Mouse (Mus musculus): ENCODE measurements around the gene Olfr986. TPM values are rescaled to one million over a fixed set of nuclear protein-coding genes. Genes with fewer than 3 reads are reported as not detected.

Gene Olfr986
- polyA plus RNA-seq, 1 experiment = not detected

DNA sequence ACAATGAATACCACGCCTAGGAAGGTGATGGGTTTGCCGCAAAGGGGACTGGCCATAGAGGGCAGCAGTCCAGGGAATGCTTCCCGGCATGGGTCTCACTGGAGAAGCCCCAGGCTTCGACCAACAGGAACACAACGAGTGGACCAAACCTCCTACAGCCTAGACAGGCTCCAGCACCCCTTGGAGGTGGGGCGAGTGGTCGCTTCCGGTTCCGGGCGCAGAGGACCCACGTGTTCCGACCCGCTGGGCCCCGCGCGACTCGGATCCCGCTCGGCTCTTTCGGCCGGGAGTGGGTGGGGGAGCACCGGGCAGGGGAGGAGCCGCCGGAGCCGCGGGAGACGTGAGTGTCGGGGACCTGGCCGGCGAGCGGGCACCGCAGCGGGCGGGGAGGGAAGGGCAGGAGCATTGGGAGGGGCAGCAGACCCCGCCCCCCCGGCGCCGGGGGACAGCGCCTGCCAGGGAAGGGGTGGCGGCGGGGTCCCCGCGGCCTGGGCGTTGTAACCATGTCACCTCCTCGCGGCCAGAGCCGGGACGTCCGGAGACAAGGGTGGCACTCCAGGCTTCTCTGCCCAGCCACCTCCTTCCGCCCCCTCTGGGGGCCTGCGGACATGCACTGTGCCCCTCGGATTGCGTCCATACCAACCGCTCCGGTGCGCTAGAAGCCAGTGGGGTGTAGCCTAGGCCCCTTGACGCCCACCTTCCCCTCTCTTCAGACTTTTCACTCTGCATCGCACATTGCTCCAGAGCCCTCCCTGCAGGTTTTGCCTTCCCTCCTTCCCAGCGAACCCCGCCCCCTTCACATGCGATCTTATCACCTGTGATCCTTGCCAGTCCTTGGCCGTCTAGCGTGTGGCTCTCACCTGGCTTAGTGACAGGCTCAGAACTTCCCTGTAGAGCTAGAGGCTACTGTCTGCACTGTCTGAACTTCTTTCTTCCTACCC, 11.6 kb downstream of the Olfr986 start, which contains the start of gene Zfp202:
Gene Zfp202 (plus strand): TSS at position 219 of the 941 bp plus-strand sequence.
- TF ChIP-seq POLR2A (IDR thresholded peaks at IDR 0.05; ENCODE audit: extremely low read depth, insufficient read depth, low read length) = peak; percentile 81
- no peak for TF ChIP-seq CTCF (IDR thresholded peaks at IDR 0.05; ENCODE audit: extremely low read depth, insufficient read depth, low read length)
- H3K4me3 ChIP-seq (ENCODE audit: insufficient read depth, low read length) = peak within 1 kb of the TSS; percentile 87
- H3K4me1 ChIP-seq (ENCODE audit: control insufficient read depth, insufficient read depth, low read length) = no peaks in the 10 kb centered on the region; the same call in 1 of the 2 replicates
- H3K27ac ChIP-seq (ENCODE audit: insufficient read depth, low read length) = peak within 1 kb of the TSS; percentile 8; the same call in 1 of the 2 replicates

- H3K4me3 ChIP-seq (ENCODE audit: insufficient read depth, low read length) = no peak overlapping the region
- no peaks in the 10 kb centered on the region; the same call in 1 of the 2 replicates for H3K4me1 ChIP-seq (ENCODE audit: control insufficient read depth, insufficient read depth, low read length)
- TF ChIP-seq CTCF (IDR thresholded peaks at IDR 0.05; ENCODE audit: extremely low read depth, insufficient read depth, low read length) (no peak), POLR2A (IDR thresholded peaks at IDR 0.05; ENCODE audit: extremely low read depth, insufficient read depth, low read length) (no peak)
- H3K27ac ChIP-seq (ENCODE audit: insufficient read depth, low read length) = no peak overlapping the region
These were observed 15.3 kb downstream of the Olfr986 start for GRCm38 (mm10) chr9:40195981-40196380.

DNA sequence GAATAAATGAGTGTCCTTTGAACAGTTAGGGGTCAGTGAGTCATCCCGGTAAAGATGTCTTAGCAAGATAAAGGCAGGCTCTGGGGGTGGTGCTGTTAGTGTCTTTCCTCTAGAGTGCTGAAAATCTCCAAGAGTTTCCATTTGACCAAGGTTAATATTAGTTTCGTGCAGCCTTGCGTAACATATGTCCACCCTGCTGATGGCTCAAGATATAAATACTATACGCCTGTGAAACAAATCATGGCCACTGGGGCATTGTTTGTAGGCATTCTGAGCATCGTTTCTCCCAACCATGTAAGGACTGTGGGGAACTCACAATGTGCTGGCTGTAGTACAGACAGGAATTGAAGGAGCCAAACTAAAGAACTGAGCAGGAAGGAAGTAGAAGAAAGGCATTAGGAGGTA, 25.8 kb downstream of the Olfr986 start:
- TF ChIP-seq CTCF (IDR thresholded peaks at IDR 0.05; ENCODE audit: extremely low read depth, insufficient read depth, low read length) = no peak
- TF ChIP-seq POLR2A (IDR thresholded peaks at IDR 0.05; ENCODE audit: extremely low read depth, insufficient read depth, low read length) = no peak
- Histone ChIP-seq H3K4me1 (ENCODE audit: control insufficient read depth, insufficient read depth, low read length) (no peaks in the 10 kb centered on the region), H3K4me3 (ENCODE audit: insufficient read depth, low read length) (no peak overlapping the region), H3K27ac (ENCODE audit: insufficient read depth, low read length) (no peak overlapping the region)

DNA sequence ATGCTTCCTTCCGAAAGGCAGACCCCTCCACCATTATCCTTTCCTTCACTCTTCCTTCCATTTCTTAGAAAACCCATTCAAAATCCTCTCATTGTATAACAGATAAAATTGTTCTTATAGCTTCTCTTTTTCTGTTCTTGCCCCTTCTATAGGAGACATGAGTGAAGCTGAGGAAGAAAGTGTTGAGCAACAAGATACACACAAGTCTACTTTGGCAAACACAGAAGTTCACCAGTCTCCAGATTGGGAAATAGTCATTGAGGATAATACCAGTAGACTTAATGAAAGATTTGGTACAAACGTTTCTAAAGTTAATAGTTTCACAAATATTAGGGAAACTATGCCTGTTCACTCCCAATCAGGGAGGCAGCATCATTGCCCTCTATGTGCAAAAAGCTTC, 30.0 kb downstream of the Olfr986 start:
- H3K4me3 ChIP-seq (ENCODE audit: insufficient read depth, low read length) = no peak overlapping the region
- TF ChIP-seq POLR2A (IDR thresholded peaks at IDR 0.05; ENCODE audit: extremely low read depth, insufficient read depth, low read length) (no peak), CTCF (IDR thresholded peaks at IDR 0.05; ENCODE audit: extremely low read depth, insufficient read depth, low read length) (no peak)
- no peak overlapping the region for H3K27ac ChIP-seq (ENCODE audit: insufficient read depth, low read length)
- no peaks in the 10 kb centered on the region for H3K4me1 ChIP-seq (ENCODE audit: control insufficient read depth, insufficient read depth, low read length)

GRCm38 (mm10) chr9:40214058-40214457, 33.3 kb downstream of the Olfr986 start:
- Histone ChIP-seq H3K27ac (ENCODE audit: insufficient read depth, low read length) (no peak overlapping the region), H3K4me1 (ENCODE audit: control insufficient read depth, insufficient read depth, low read length) (no peaks in the 10 kb centered on the region), H3K4me3 (ENCODE audit: insufficient read depth, low read length) (no peak overlapping the region)
- no peak for TF ChIP-seq CTCF (IDR thresholded peaks at IDR 0.05; ENCODE audit: extremely low read depth, insufficient read depth, low read length)
- no peak for TF ChIP-seq POLR2A (IDR thresholded peaks at IDR 0.05; ENCODE audit: extremely low read depth, insufficient read depth, low read length)

DNA sequence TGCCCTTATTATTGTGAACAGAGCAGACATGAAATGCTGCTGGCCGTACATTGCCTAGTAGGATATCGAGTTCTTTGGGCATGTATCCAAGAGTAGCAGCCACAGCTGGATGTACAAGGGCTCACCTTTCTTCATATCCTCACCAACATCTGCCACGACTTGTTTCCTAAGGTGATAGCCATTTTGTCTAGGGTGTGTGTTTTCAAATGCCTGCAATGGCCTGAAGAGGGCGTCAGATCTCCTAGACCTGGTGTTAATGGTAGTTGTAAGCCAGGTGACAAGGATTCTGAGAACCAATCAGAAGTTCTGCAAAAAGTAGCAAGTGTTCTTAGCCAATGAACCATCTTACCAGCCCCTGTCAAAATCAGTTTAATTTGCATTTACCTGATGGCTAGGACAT, 35.9 kb downstream of the Olfr986 start:
- H3K27ac ChIP-seq (ENCODE audit: insufficient read depth, low read length) = no peak overlapping the region
- no peaks in the 10 kb centered on the region for H3K4me1 ChIP-seq (ENCODE audit: control insufficient read depth, insufficient read depth, low read length)
- no peak overlapping the region for H3K4me3 ChIP-seq (ENCODE audit: insufficient read depth, low read length)
- TF ChIP-seq POLR2A (IDR thresholded peaks at IDR 0.05; ENCODE audit: extremely low read depth, insufficient read depth, low read length) = no peak
- TF ChIP-seq CTCF (IDR thresholded peaks at IDR 0.05; ENCODE audit: extremely low read depth, insufficient read depth, low read length) = no peak

- no peak overlapping the region for H3K4me3 ChIP-seq (ENCODE audit: insufficient read depth, low read length)
- no peaks in the 10 kb centered on the region for H3K4me1 ChIP-seq (ENCODE audit: control insufficient read depth, insufficient read depth, low read length)
- no peak overlapping the region for H3K27ac ChIP-seq (ENCODE audit: insufficient read depth, low read length)
- TF ChIP-seq CTCF (IDR thresholded peaks at IDR 0.05; ENCODE audit: extremely low read depth, insufficient read depth, low read length) (peak; percentile 31), POLR2A (IDR thresholded peaks at IDR 0.05; ENCODE audit: extremely low read depth, insufficient read depth, low read length) (no peak)
These were observed 43.6 kb downstream of the Olfr986 start for GRCm38 (mm10) chr9:40224289-40224688.

DNA sequence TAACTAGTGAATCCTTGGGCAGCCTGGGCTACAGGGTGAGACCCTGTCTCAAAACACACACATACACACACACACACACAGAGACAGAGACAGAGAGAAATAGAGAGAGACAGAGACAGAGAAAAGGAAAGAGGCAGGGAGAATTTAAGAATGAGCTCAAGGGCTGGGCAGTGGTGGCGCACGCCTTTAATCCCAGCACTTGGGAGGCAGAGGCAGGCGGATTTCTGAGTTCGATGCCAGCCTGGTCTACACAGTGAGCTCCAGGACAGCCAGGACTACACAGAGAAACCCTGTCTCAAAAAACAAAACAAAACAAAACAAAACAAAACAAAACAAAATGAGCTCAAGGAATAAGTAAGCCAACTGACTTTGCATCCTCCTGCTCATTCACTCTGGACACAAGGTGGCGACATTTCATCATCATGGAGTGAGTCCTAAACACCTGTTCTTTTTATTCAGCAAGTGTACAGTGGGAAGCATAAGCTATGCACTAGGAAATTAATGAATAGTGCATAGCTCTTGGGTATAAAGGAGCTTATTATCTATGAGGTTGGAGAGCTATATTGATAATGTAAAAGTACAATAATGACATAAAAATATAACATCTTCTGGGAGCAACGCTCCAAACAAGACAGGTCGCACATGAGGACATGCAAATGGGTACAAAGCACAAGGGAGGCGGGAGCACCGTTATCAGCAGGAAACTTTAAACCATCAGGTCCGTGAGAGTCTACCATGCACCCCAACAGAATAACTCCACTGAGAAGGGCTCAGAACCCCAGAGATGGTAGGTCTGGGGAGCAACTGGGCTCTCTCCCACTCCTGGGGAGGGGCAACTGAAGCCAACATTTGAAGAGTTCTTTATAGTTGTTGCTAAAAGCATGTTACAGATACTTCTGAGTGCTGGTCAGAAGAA, 47.4 kb downstream of the Olfr986 start:
- no peaks in the 10 kb centered on the region for H3K4me1 ChIP-seq (ENCODE audit: control insufficient read depth, insufficient read depth, low read length)
- H3K27ac ChIP-seq (ENCODE audit: insufficient read depth, low read length) = no peak overlapping the region
- no peak for TF ChIP-seq POLR2A (IDR thresholded peaks at IDR 0.05; ENCODE audit: extremely low read depth, insufficient read depth, low read length)
- peak; percentile 78 for TF ChIP-seq CTCF (IDR thresholded peaks at IDR 0.05; ENCODE audit: extremely low read depth, insufficient read depth, low read length)
- no peak overlapping the region for H3K4me3 ChIP-seq (ENCODE audit: insufficient read depth, low read length)

GRCm38 (mm10) chr9:40228804-40229331, 48.1 kb downstream of the Olfr986 start:
- no peaks in the 10 kb centered on the region for H3K4me1 ChIP-seq (ENCODE audit: control insufficient read depth, insufficient read depth, low read length)
- TF ChIP-seq POLR2A (IDR thresholded peaks at IDR 0.05; ENCODE audit: extremely low read depth, insufficient read depth, low read length) (no peak), CTCF (IDR thresholded peaks at IDR 0.05; ENCODE audit: extremely low read depth, insufficient read depth, low read length) (no peak)

More at GRCm38 (mm10) chr9:40228804-40229331, 48.1 kb downstream of the Olfr986 start:
- Histone ChIP-seq H3K4me3 (ENCODE audit: insufficient read depth, low read length) (no peak overlapping the region), H3K27ac (ENCODE audit: insufficient read depth, low read length) (no peak overlapping the region)
